Mouse (Mus musculus) neural tube, embryonic 14.5 days (tissue): ENCODE data around the gene Mocs1. TPM values are rescaled to one million over a fixed set of nuclear protein-coding genes. Genes with fewer than 3 reads are reported as not detected.

ENCODE experiments used
- ATAC-seq: fragments of 200-750 bp; cut with Nextera tagmentation; 2 replicates; pipeline ENCODE4 v1.8.0; 2017; ENCODE audit warnings: low read depth, mild to moderate bottlenecking, moderate TSS enrichment, moderate library complexity
- H3K27ac ChIP-seq: fragments of 300-500 bp; sonication (generic); 2 replicates; pipeline ENCODE4 v1.5.1; 2014; ENCODE audit warnings: low read depth, mild to moderate bottlenecking, control low read depth, low read length, moderate library complexity, mixed read lengths
- H3K27me3 ChIP-seq: fragments of 300-500 bp; sonication (generic); 2 replicates; pipeline ENCODE4 v1.6.1; 2014; ENCODE audit warnings: low read length; ENCODE audit not compliant: control insufficient read depth, insufficient read depth
- H3K36me3 ChIP-seq: fragments of 300-500 bp; sonication (generic); 2 replicates; pipeline ENCODE4 v1.6.1; 2014; ENCODE audit warnings: low read length, mixed read lengths; ENCODE audit not compliant: control insufficient read depth, insufficient read depth
- H3K4me1 ChIP-seq: fragments of 300-500 bp; sonication (generic); 2 replicates; pipeline ENCODE4 v1.6.1; 2014; ENCODE audit warnings: low read length; ENCODE audit not compliant: control insufficient read depth, insufficient read depth
- H3K4me2 ChIP-seq: fragments of 300-500 bp; sonication (generic); 2 replicates; pipeline ENCODE4 v1.6.1; 2014; ENCODE audit warnings: mild to moderate bottlenecking, low read depth, low read length, control low read depth
- H3K4me3 ChIP-seq: fragments of 300-500 bp; sonication (generic); 2 replicates; pipeline ENCODE4 v1.5.1; 2014; ENCODE audit warnings: low read depth, low read length, control low read depth, mixed read lengths
- H3K9ac ChIP-seq: fragments of 300-500 bp; sonication (generic); replicated peaks from 2 replicates; pipeline ENCODE4 v1.6.1; 2014; ENCODE audit warnings: low read depth, mild to moderate bottlenecking, control low read depth, low read length, mixed read lengths
- H3K9me3 ChIP-seq: fragments of 300-500 bp; sonication (generic); 2 replicates; pipeline ENCODE4 v1.6.1; 2016; ENCODE audit warnings: low read length; ENCODE audit not compliant: control insufficient read depth
- WGBS: fragments of 180-500 bp; shearing (Covaris S2); extraction: QIAGEN DNeasy Blood & Tissue Kit; methylation state at CpG from one replicate; pipeline ENCODE4 v1.1.7; 2014; 5-methylcytosine and 5-hydroxymethylcytosine counted together
- polyA plus RNA-seq: library from polyadenylated mRNA; unstranded; fragments of >200 nt; fragmentation: Nextera tagmentation; extraction: Ambion mirVana; gene quantifications from 2 replicates; pipeline ENCODE4 v1.2.1, GENCODE M21; 2014

Gene Mocs1
- polyA plus RNA-seq, 1 experiment from 2014 or later = 5.0 TPM

DNA sequence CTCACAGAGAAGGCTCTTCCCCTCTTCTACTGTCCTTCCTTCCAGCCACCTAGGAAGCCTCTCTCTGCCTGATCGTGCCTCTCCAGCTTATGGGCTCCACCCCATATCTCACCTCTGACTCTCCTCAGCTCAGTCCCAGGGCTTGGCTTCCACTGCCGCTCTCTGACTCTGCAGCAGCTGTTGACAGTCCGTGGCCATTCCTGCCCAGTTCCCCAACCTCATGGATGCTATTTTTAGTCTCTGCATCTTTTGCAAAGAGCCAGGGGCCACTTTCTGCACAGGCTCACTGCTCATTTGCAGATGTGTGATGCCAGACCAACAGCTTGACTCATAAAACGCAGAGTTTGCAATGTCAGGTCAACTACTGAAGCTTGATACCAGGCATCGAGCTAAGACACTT, 60.9 kb downstream of the Mocs1 start:
- Histone ChIP-seq H3K27me3 (no peaks in the 10 kb centered on the region), H3K9ac (no peak overlapping the region), H3K4me1 (no peaks in the 10 kb centered on the region), H3K9me3 (no peaks in the 10 kb centered on the region), H3K27ac (no peak overlapping the region), H3K4me3 (no peak overlapping the region), H3K4me2 (no peak overlapping the region), H3K36me3 (peaks cover 3% of the 10 kb centered on the region; the same call in 1 of the 2 replicates)
- 84% methylated on average over 5 of the region's 5 CpGs for WGBS
- ATAC-seq = no peak

DNA sequence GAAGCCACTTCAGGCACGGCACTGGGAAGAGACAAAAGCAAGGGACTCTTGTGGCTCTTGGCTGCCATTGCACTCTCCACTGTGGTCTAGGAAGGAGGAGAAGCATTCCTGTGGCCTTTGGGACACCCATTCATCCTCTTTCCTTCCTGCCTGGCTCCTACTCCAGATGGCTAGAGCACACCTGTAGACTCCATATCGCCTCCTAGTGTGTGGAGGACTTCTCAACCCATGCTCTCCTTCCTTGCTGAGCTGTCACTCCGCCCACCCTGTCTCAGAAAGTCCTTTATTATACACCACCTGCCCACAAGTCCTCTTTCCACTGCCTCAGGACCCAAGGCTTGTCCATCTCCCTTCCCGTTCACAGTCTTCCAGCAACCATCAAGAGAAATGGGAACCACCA, 65.1 kb downstream of the Mocs1 start:
- Histone ChIP-seq H3K4me1 (no peaks in the 10 kb centered on the region), H3K27me3 (no peaks in the 10 kb centered on the region), H3K9me3 (no peaks in the 10 kb centered on the region), H3K4me2 (no peak overlapping the region), H3K36me3 (peaks cover 3% of the 10 kb centered on the region; the same call in 1 of the 2 replicates), H3K4me3 (no peak overlapping the region), H3K27ac (no peak overlapping the region), H3K9ac (no peak overlapping the region)
- ATAC-seq = no peak
- WGBS = 97% methylated on average over 4 of the region's 4 CpGs

DNA sequence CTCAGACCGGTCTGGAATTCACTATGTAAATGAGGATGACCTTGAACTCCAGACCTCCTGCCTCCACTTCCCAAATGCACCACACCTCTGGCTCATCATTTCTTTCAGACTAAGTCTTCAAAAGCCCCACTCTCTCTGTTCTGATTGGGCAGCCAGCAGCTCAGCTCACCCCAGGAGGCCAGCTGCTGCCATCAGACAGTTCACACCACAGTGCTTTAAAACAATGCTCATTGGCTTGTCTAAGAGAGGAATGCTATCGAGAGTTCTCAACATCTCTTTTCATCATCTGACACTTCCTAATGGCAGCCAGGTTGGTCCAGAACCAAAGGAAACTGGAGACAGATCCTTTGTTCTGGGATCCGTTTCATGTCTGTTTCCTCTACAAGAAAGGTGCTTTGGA, 70.0 kb downstream of the Mocs1 start:
- Histone ChIP-seq H3K4me1 (no peaks in the 10 kb centered on the region), H3K27me3 (no peaks in the 10 kb centered on the region), H3K4me2 (no peak overlapping the region), H3K36me3 (peaks cover 3% of the 10 kb centered on the region; the same call in 1 of the 2 replicates), H3K27ac (no peak overlapping the region), H3K4me3 (no peak overlapping the region), H3K9me3 (no peaks in the 10 kb centered on the region), H3K9ac (no peak overlapping the region)
- 53% methylated on average over 3 of the region's 3 CpGs for WGBS
- ATAC-seq = no peak

DNA sequence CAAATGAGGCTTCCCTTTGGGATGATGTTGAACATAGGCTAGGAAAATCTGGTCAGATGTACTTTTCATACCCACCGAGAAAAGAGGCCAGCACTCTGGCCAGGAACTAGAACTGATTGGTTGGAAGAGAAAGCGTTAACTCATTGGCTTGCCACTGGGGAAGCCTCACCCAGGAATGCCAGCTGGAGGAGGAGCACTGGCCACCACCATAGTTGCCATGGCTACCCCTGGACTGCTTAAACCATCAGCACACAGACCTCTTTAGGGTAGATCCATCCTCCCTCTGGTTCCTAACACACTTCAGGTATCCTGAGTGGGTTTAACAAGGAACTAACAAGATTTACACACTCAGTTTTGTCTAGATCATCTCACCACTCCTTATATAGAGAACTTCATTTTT, 71.5 kb downstream of the Mocs1 start:
- Histone ChIP-seq H3K4me1 (no peaks in the 10 kb centered on the region), H3K36me3 (no peaks in the 10 kb centered on the region), H3K27me3 (no peaks in the 10 kb centered on the region), H3K27ac (no peak overlapping the region), H3K4me3 (no peak overlapping the region), H3K9ac (no peak overlapping the region), H3K4me2 (no peak overlapping the region), H3K9me3 (no peaks in the 10 kb centered on the region)
- 94% methylated on average over 2 of the region's 2 CpGs for WGBS
- no peak for ATAC-seq

DNA sequence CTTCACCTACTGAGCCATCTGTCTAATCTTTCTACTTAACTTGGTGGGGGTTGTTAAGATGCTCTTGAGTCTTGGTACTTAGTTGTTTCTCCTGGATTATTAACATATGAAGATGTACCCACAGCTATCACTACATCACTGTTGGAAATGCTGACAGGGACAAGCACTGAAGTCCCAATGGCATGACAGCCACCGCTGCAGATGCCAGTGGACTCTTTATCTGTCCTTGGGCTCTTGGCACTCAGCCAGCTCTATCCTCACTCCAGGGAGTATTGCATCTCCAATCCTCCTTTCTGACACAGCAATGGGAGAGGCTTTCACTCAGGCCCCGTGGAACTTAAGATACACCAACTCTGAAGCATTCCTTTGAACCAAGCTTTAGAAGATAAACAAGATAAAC, 72.1 kb downstream of the Mocs1 start:
- H3K27me3 ChIP-seq = no peaks in the 10 kb centered on the region
- no peaks in the 10 kb centered on the region for H3K4me1 ChIP-seq
- ATAC-seq = no peak
- no peak overlapping the region for H3K27ac ChIP-seq
- no peak overlapping the region for H3K4me2 ChIP-seq
- no peaks in the 10 kb centered on the region for H3K36me3 ChIP-seq
- 52% methylated on average over 2 of the region's 2 CpGs for WGBS
- no peak overlapping the region for H3K4me3 ChIP-seq
- no peaks in the 10 kb centered on the region for H3K9me3 ChIP-seq
- H3K9ac ChIP-seq = no peak overlapping the region

DNA sequence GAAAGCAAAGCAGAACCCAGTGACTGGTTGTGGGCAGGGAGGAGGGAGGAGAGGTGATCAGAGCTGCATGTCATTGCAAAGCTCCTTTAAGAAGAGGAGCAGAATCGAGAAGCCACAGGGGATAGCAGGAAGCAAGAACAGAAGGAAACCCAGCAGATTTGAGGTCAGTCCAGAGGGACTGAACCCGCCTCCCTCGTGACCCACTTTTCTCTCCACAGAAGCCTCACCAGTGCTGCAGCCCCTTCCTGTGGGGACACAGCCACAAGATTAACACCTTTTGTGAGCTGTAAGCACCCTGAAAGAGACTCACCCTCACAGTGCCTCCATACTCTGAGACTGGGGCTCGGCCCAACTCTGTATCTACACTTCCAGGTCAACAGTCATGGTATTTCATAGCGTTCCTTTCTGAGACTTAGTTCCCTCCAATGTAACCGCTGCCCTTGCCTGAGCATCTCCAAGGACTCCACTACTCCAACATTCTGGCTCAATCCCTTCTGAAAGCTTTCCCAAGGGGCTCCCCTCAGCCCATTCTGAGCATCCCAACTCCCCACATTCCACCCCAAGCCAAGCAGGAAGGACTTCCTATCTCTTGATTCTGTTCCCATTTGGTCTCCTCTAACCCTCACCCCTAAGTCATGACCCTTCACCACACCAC, 75.2 kb downstream of the Mocs1 start:
- ATAC-seq = no peak
- H3K27me3 ChIP-seq = no peaks in the 10 kb centered on the region
- H3K4me2 ChIP-seq = no peak overlapping the region
- H3K9ac ChIP-seq = no peak overlapping the region
- H3K27ac ChIP-seq = no peak overlapping the region
- no peaks in the 10 kb centered on the region for H3K9me3 ChIP-seq
- no peaks in the 10 kb centered on the region for H3K36me3 ChIP-seq
- no peaks in the 10 kb centered on the region for H3K4me1 ChIP-seq
- whole genome bisulfite sequencing = 75% methylated on average over 6 of the region's 6 CpGs
- no peak overlapping the region for H3K4me3 ChIP-seq

Other genes with a start within 250 kb of the Mocs1 start
- gene Daam2, start 136.0 kb downstream of the Mocs1 start, polyA plus RNA-seq = 6.0 and 6.9 TPM in 2 replicates
- gene Kif6, start 186.8 kb downstream of the Mocs1 start, polyA plus RNA-seq = 3.1 and 3.4 TPM in 2 replicates